Mouse (Mus musculus) brain, embryonic 14.5 days (tissue): ENCODE data around the gene Gm6526.
"Not testable (repeated sequence)": the region's sequence is repeated elsewhere in the genome, so short reads cannot be mapped to it uniquely, and the experiment has no call there.

Source experiments
- CTCF ChIP-seq: fragments of 200-500 bp; IDR thresholded peaks from 2 replicates; pipeline ENCODE4 v1.5.1; 2012; ENCODE audit warnings: inconsistent platforms, mild to moderate bottlenecking, moderate library complexity, borderline replicate concordance; ENCODE audit not compliant: insufficient read depth, insufficient read length; ENCODE audit errors: extremely low read depth
- POLR2A ChIP-seq: fragments of 200-500 bp; IDR thresholded peaks from 2 replicates; pipeline ENCODE4 v1.6.1; 2012; ENCODE audit warnings: mild to moderate bottlenecking, inconsistent platforms, borderline replicate concordance; ENCODE audit not compliant: poor library complexity, insufficient read depth, insufficient read length, severe bottlenecking; ENCODE audit errors: extremely low read depth

DNA sequence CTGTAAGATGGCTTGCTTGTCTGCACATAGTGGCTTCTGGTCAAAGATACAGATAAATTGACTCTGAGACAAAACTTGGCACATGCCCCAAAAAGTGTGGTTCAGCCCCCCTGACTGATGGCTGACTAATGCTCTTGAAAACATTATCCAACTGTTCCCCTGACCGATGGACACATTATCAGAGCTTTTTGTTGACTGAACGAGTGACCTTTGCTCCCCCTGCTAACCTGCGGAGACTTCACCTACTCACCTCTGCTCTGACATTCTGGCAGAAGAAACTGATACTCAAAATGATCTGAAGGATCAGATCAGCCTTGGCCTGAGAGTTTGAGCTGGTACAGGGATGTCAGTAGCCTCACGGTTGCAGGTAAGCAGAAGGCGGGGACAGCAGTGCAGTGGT lies 46.1 kb downstream of the Gm6526 start:
- TF ChIP-seq CTCF, POLR2A: not testable (repeated sequence)
